Mouse (Mus musculus) thymus, postnatal 0 days (tissue): ENCODE data around the gene Scfd2. TPM values are rescaled to one million over a fixed set of nuclear protein-coding genes. Genes with fewer than 3 reads are reported as not detected.
A peak's percentile ranks its signal among the peaks of the same experiment; 100 is the strongest.

Source experiments
- DNase-seq: peaks from one replicate; pipeline ENCODE4 v3.0.0-alpha.2; 2015; ENCODE audit warnings: low spot score
- polyA plus RNA-seq: library from polyadenylated mRNA; unstranded; fragments of >200 nt; fragmentation: Nextera tagmentation; extraction: Ambion mirVana; gene quantifications from 2 replicates; pipeline ENCODE4 v1.2.1, GENCODE M21; 2015

Gene Scfd2
- polyA plus RNA-seq, 1 experiment from 2014 or later = 23.5 TPM

GRCm38 (mm10) chr5:74245641-74246145 lies 285.9 kb downstream of the Scfd2 start:
- no peak for DNase-seq

- DNase-seq = no peak
These were observed 287.0 kb downstream of the Scfd2 start for GRCm38 (mm10) chr5:74244406-74245019.

GRCm38 (mm10) chr5:74242654-74243053 lies 288.9 kb downstream of the Scfd2 start:
- DNase-seq = no peak

- DNase-seq = no peak
These were observed 290.5 kb downstream of the Scfd2 start for GRCm38 (mm10) chr5:74240926-74241680.

- no peak for DNase-seq
These were observed 291.3 kb downstream of the Scfd2 start for GRCm38 (mm10) chr5:74240298-74240697.

- DNase-seq = no peak
These were observed 292.2 kb downstream of the Scfd2 start for GRCm38 (mm10) chr5:74239369-74239768.

GRCm38 (mm10) chr5:74233808-74234207 lies 297.8 kb downstream of the Scfd2 start:
- DNase-seq = peak; percentile 14

GRCm38 (mm10) chr5:74230525-74230924 lies 301.0 kb downstream of the Scfd2 start:
- no peak for DNase-seq

GRCm38 (mm10) chr5:74229775-74230413 lies 301.7 kb downstream of the Scfd2 start:
- no peak for DNase-seq

- no peak for DNase-seq
These were observed 302.6 kb downstream of the Scfd2 start for GRCm38 (mm10) chr5:74228938-74229337.

- no peak for DNase-seq
These were observed 304.2 kb downstream of the Scfd2 start for GRCm38 (mm10) chr5:74227352-74227751.

GRCm38 (mm10) chr5:74226183-74226582 lies 305.4 kb downstream of the Scfd2 start:
- no peak for DNase-seq

GRCm38 (mm10) chr5:74224480-74224879 lies 307.1 kb downstream of the Scfd2 start:
- no peak for DNase-seq

- no peak for DNase-seq
These were observed 308.9 kb downstream of the Scfd2 start for GRCm38 (mm10) chr5:74222626-74223025.

GRCm38 (mm10) chr5:74218524-74218923 lies 313.0 kb downstream of the Scfd2 start:
- DNase-seq = no peak

- DNase-seq = no peak
These were observed 316.4 kb downstream of the Scfd2 start for GRCm38 (mm10) chr5:74215125-74215524.

- DNase-seq = no peak
These were observed 317.0 kb downstream of the Scfd2 start for GRCm38 (mm10) chr5:74214501-74215110.

- DNase-seq = no peak
These were observed 320.2 kb downstream of the Scfd2 start for GRCm38 (mm10) chr5:74211346-74211745.

GRCm38 (mm10) chr5:74209640-74210039 lies 321.9 kb downstream of the Scfd2 start:
- DNase-seq = no peak

GRCm38 (mm10) chr5:74208438-74208837 lies 323.1 kb downstream of the Scfd2 start:
- DNase-seq = no peak

- no peak for DNase-seq
These were observed 324.4 kb downstream of the Scfd2 start for GRCm38 (mm10) chr5:74207209-74207608.

- no peak for DNase-seq
These were observed 324.9 kb downstream of the Scfd2 start for GRCm38 (mm10) chr5:74206649-74207048.
